Mouse (Mus musculus): ENCODE data around the gene Isg20l2. TPM values are rescaled to one million over a fixed set of nuclear protein-coding genes. Genes with fewer than 3 reads are reported as not detected.
A peak's percentile ranks its signal among the peaks of the same experiment; 100 is the strongest.

Gene Isg20l2
- polyA plus RNA-seq, 1 experiment from 2014 or later, result 62.5 TPM

GRCm38 (mm10) chr3:87971489-87972202 lies 41.5 kb downstream of the Isg20l2 start:
- H3K27me3 ChIP-seq, result no peaks in the 10 kb centered on the region
- peak overlapping the region; percentile 78 for H3K9ac ChIP-seq
- peaks cover 21% of the 10 kb centered on the region for H3K36me3 ChIP-seq
- no peaks in the 10 kb centered on the region for H3K9me3 ChIP-seq (replicated peaks)
- peaks cover 50% of the 10 kb centered on the region for H3K4me1 ChIP-seq
- peak overlapping the region; percentile 88 for H3K27ac ChIP-seq
- peak overlapping the region; percentile 64 for H3K4me3 ChIP-seq (replicated peaks)
- peak; percentile 27 for ATAC-seq (replicated peaks; ENCODE audit: low FRiP score)
- WGBS, result under 1% methylated on average over 60 of the region's 60 CpGs
- peak overlapping the region; percentile 97 for H3K4me2 ChIP-seq

- Histone ChIP-seq H3K4me3 (replicated peaks) (peak overlapping the region; percentile 64), H3K4me1 (peaks cover 50% of the 10 kb centered on the region), H3K27ac (peak overlapping the region; percentile 88), H3K27me3 (no peaks in the 10 kb centered on the region), H3K36me3 (peaks cover 27% of the 10 kb centered on the region), H3K9me3 (replicated peaks) (no peaks in the 10 kb centered on the region), H3K9ac (peak overlapping the region; percentile 78), H3K4me2 (peak overlapping the region; percentile 97)
- 0 out of 2 replicates have a peak, but pooled peaks have one; percentile 6 for ATAC-seq (replicated peaks; ENCODE audit: low FRiP score)
- WGBS, result 7% methylated on average over 8 of the region's 8 CpGs
Observed at GRCm38 (mm10) chr3:87972203-87972664, 42.1 kb downstream of the Isg20l2 start.

- 19% methylated on average over 5 of the region's 5 CpGs for WGBS
- no peaks in the 10 kb centered on the region for H3K9me3 ChIP-seq (replicated peaks)
- H3K27ac ChIP-seq, result peak overlapping the region; percentile 88; the same call in 1 of the 2 replicates
- peak overlapping the region; percentile 78 for H3K9ac ChIP-seq
- H3K4me2 ChIP-seq, result peak overlapping the region; percentile 97
- peaks cover 50% of the 10 kb centered on the region for H3K4me1 ChIP-seq
- peaks cover 32% of the 10 kb centered on the region for H3K36me3 ChIP-seq
- peak; percentile 44; the same call in 1 of the 2 replicates for ATAC-seq (replicated peaks; ENCODE audit: low FRiP score)
- peak overlapping the region; percentile 64 for H3K4me3 ChIP-seq (replicated peaks)
- H3K27me3 ChIP-seq, result no peaks in the 10 kb centered on the region
Observed at GRCm38 (mm10) chr3:87972776-87973175, 42.7 kb downstream of the Isg20l2 start.

GRCm38 (mm10) chr3:87973593-87974380 lies 43.7 kb downstream of the Isg20l2 start:
- Histone ChIP-seq H3K9me3 (replicated peaks) (no peaks in the 10 kb centered on the region), H3K9ac (peak overlapping the region; percentile 78; the same call in 1 of the 2 replicates), H3K27ac (peak overlapping the region; percentile 24), H3K4me2 (peak overlapping the region; percentile 97), H3K36me3 (peaks cover 38% of the 10 kb centered on the region), H3K27me3 (no peaks in the 10 kb centered on the region), H3K4me1 (peaks cover 59% of the 10 kb centered on the region), H3K4me3 (replicated peaks) (peak overlapping the region; percentile 64)
- no peak for ATAC-seq (replicated peaks; ENCODE audit: low FRiP score)
- 38% methylated on average over 14 of the region's 14 CpGs for WGBS

- WGBS, result 27% methylated on average over 12 of the region's 12 CpGs
- peak overlapping the region; percentile 64 for H3K4me3 ChIP-seq (replicated peaks)
- peak overlapping the region; percentile 97 for H3K4me2 ChIP-seq
- H3K27me3 ChIP-seq, result no peaks in the 10 kb centered on the region
- H3K27ac ChIP-seq, result 0 out of 2 replicates have a peak overlapping the region, but pooled peaks have one; percentile 8
- peaks cover 66% of the 10 kb centered on the region for H3K4me1 ChIP-seq
- no peak for ATAC-seq (replicated peaks; ENCODE audit: low FRiP score)
- no peaks in the 10 kb centered on the region for H3K9me3 ChIP-seq (replicated peaks)
- peak overlapping the region; percentile 78; the same call in 1 of the 2 replicates for H3K9ac ChIP-seq
- H3K36me3 ChIP-seq, result peaks cover 38% of the 10 kb centered on the region
Observed at GRCm38 (mm10) chr3:87974381-87974987, 44.4 kb downstream of the Isg20l2 start.

DNA sequence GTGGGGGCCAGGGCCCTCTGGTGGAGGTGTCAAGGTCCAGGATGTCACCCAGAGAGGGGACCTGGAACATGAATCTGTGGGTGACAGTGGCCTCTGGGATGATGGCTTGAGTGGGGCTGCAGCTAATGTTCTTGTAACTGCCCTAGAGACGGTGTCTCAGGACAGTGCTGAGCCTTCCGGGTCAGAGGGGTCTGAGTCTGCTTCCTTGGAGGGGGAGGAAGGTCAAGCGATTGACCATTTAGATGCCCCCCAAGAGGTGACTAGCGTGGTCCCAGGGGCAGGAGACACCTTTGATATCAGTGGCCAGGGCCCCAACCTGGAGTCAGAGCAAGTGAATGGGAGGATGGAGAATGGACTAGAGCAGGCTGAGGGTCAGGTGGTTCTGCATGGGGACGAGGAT lies 49.4 kb downstream of the Isg20l2 start:
- Histone ChIP-seq H3K4me3 (replicated peaks) (no peak overlapping the region), H3K36me3 (peaks cover 38% of the 10 kb centered on the region), H3K27ac (no peak overlapping the region), H3K9me3 (replicated peaks) (no peaks in the 10 kb centered on the region), H3K4me2 (no peak overlapping the region), H3K4me1 (peaks cover 71% of the 10 kb centered on the region), H3K27me3 (no peaks in the 10 kb centered on the region), H3K9ac (no peak overlapping the region)
- 87% methylated on average over 5 of the region's 5 CpGs for WGBS
- ATAC-seq (replicated peaks; ENCODE audit: low FRiP score), result no peak

GRCm38 (mm10) chr3:87980085-87980484 lies 50.0 kb downstream of the Isg20l2 start:
- H3K4me3 ChIP-seq (replicated peaks), result no peak overlapping the region
- peaks cover 73% of the 10 kb centered on the region for H3K4me1 ChIP-seq
- H3K36me3 ChIP-seq, result peaks cover 33% of the 10 kb centered on the region
- H3K27ac ChIP-seq, result peak overlapping the region; percentile 95
- no peak overlapping the region for H3K4me2 ChIP-seq
- 41% methylated on average over 3 of the region's 3 CpGs for WGBS
- no peaks in the 10 kb centered on the region for H3K9me3 ChIP-seq (replicated peaks)
- no peak for ATAC-seq (replicated peaks; ENCODE audit: low FRiP score)
- H3K9ac ChIP-seq, result no peak overlapping the region
- H3K27me3 ChIP-seq, result no peaks in the 10 kb centered on the region

DNA sequence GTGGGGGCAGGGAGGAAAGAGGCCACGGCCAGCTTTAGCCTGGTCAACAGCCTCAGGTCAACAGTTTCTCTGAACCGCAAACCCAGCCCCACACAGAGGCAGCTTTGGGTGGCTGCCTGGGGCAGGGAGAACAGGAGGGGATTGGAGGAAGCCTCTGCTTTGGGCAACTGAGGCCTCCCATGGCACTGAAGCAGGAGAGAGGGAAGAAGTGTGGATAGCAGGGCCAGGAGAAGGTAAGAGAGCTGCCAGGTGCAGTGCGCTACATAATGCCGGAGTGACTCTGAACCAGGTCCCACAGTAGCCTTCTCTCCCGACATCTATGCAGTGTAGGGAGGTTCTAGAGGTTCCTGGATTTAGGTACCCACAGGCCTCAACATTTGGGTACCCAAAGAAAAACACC lies 50.6 kb downstream of the Isg20l2 start:
- no peak for ATAC-seq (replicated peaks; ENCODE audit: low FRiP score)
- Histone ChIP-seq H3K36me3 (peaks cover 26% of the 10 kb centered on the region), H3K4me1 (peaks cover 79% of the 10 kb centered on the region), H3K4me3 (replicated peaks) (no peak overlapping the region), H3K27me3 (no peaks in the 10 kb centered on the region), H3K27ac (peak overlapping the region; percentile 95), H3K9me3 (replicated peaks) (no peaks in the 10 kb centered on the region), H3K4me2 (no peak overlapping the region), H3K9ac (no peak overlapping the region)
- 42% methylated on average over 5 of the region's 5 CpGs for WGBS

DNA sequence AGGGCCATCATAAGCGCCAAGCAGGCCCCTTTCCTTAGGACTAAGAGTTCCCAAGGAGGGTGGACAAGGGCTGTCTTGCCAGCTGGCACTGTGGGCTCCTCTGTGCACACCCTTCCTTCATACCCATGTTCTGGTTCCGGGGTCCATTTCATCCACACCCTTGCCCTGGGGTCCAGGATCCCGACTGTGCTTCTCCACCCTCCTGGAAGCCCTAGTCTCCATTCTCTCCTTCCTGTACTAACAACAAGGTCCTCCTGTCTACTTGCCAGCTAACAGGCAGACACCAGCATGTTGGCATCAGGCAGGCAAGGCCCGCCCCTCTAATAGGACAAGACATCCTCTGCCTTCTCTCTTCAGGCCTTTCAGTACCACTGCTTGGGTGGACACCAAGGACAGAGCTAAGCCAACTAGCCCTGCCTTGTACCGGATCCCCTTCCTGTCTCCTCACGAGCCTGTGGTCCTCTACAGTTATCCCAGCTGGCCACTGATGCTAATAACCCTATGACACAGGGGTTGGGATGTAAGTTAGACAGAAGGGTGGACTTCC lies 51.2 kb downstream of the Isg20l2 start:
- 78% methylated on average over 6 of the region's 6 CpGs for WGBS
- peak overlapping the region; percentile 95 for H3K27ac ChIP-seq
- ATAC-seq (replicated peaks; ENCODE audit: low FRiP score), result no peak
- H3K9me3 ChIP-seq (replicated peaks), result no peaks in the 10 kb centered on the region
- no peaks in the 10 kb centered on the region for H3K27me3 ChIP-seq
- H3K9ac ChIP-seq, result no peak overlapping the region
- no peak overlapping the region for H3K4me2 ChIP-seq
- H3K36me3 ChIP-seq, result peaks cover 21% of the 10 kb centered on the region
- H3K4me3 ChIP-seq (replicated peaks), result no peak overlapping the region
- H3K4me1 ChIP-seq, result peaks cover 85% of the 10 kb centered on the region

DNA sequence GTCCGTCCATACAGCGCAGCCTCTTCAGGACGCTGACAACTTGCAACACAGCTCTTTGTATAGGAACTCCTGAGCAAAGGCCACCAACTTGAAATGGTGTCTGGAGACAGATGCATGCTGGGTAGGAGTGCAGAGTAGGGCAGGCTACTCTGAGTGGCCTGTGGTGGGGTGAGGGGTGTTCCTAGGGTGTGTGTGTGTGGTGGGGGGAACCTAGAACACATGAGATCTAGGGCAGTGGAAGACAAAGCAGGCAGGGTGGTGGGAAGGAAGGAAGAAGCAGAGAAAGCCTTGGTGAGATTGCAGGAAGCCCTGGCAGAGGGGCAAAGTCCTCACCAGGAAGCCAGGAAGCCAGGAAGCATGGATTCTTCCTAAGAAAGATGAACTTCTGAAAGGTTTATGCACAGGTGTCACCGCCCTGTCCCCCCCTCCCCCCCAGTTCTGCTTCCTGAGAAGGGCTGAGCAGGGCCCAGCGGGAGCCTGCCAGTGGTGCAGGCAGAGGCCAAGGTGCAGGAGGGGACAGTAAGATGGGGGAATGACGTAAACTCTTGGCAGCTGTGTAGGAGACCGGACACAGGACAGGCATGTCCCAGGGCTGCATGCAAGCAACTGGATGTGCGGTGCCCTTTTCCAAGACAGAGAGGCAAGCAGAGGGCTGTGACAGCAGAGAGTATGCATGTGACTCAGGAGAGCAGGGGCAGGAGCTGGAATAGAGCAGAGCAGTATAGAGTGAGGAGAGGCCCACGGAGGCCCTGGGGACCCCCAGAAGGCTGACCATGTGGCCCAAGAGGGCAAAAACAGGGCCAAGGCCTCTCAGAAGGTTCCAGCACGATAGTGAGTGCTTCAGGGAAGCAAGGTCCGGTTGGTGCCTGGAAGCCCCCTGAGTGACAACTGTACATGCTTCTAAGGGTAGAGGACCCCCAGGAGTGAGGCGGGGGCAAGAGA lies 52.1 kb downstream of the Isg20l2 start:
- WGBS, result 29% methylated on average over 12 of the region's 12 CpGs

More for the DNA sequence above, 52.1 kb downstream of the Isg20l2 start:
- H3K36me3 ChIP-seq, result peaks cover 12% of the 10 kb centered on the region
- H3K9me3 ChIP-seq (replicated peaks), result no peaks in the 10 kb centered on the region
- peak overlapping the region; percentile 34 for H3K9ac ChIP-seq
- peak overlapping the region; percentile 95 for H3K27ac ChIP-seq
- H3K4me3 ChIP-seq (replicated peaks), result peak overlapping the region; percentile 6; the same call in 1 of the 2 replicates
- peak; percentile 37 for ATAC-seq (replicated peaks; ENCODE audit: low FRiP score)
- peaks cover 92% of the 10 kb centered on the region for H3K4me1 ChIP-seq
- H3K27me3 ChIP-seq, result no peaks in the 10 kb centered on the region
- peak overlapping the region; percentile 49 for H3K4me2 ChIP-seq
